Mouse (Mus musculus) intestine, postnatal 0 days (tissue): Measurements from ENCODE around the gene Med27. TPM values are rescaled to one million over a fixed set of nuclear protein-coding genes. Genes with fewer than 3 reads are reported as not detected.
A peak's percentile ranks its signal among the peaks of the same experiment; 100 is the strongest.

ENCODE experiments used
- ATAC-seq: fragments of 200-750 bp; cut with Nextera tagmentation; 2 replicates; pipeline ENCODE4 v1.8.0; 2017; ENCODE audit warnings: mild to moderate bottlenecking, moderate TSS enrichment, moderate library complexity
- H3K27ac ChIP-seq: fragments of 300-500 bp; sonication (generic); 2 replicates; pipeline ENCODE4 v1.5.1; 2014; ENCODE audit warnings: mild to moderate bottlenecking, low read depth, low read length, moderate library complexity
- H3K27me3 ChIP-seq: fragments of 300-500 bp; sonication (generic); replicated peaks from 2 replicates; pipeline ENCODE4 v1.6.1; 2014; ENCODE audit warnings: low read length, mixed read lengths; ENCODE audit not compliant: control insufficient read depth, insufficient read depth
- H3K36me3 ChIP-seq: fragments of 300-500 bp; sonication (generic); 2 replicates; pipeline ENCODE4 v1.6.1; 2014; ENCODE audit warnings: mild to moderate bottlenecking, moderate library complexity; ENCODE audit not compliant: control insufficient read depth, insufficient read depth
- H3K4me1 ChIP-seq: fragments of 300-500 bp; sonication (generic); replicated peaks from 2 replicates; pipeline ENCODE4 v1.6.1; 2014; ENCODE audit warnings: antibody characterized with exemption, low read length, mixed read lengths; ENCODE audit not compliant: control insufficient read depth, insufficient read depth
- H3K4me2 ChIP-seq: fragments of 300-500 bp; sonication (generic); replicated peaks from 2 replicates; pipeline ENCODE4 v1.6.1; 2014; ENCODE audit warnings: low read depth, mild to moderate bottlenecking, moderate library complexity
- H3K4me3 ChIP-seq: fragments of 300-500 bp; sonication (generic); 2 replicates; pipeline ENCODE4 v1.5.1; 2014; ENCODE audit warnings: low read depth, low read length
- H3K9ac ChIP-seq: fragments of 300-500 bp; sonication (generic); 2 replicates; pipeline ENCODE4 v1.6.1; 2014; ENCODE audit warnings: mild to moderate bottlenecking, low read depth, low read length
- H3K9me3 ChIP-seq: fragments of 300-500 bp; sonication (generic); 2 replicates; pipeline ENCODE4 v1.6.1; 2016; ENCODE audit warnings: mixed run types; ENCODE audit not compliant: control insufficient read depth
- CTCF ChIP-seq: sonication (generic); IDR thresholded peaks from 2 replicates; pipeline ENCODE4 v1.5.1; 2016; ENCODE audit warnings: low read depth, mild to moderate bottlenecking, control low read depth, antibody characterized with exemption, moderate library complexity
- WGBS: fragments of 180-500 bp; shearing (Covaris S2); extraction: QIAGEN DNeasy Blood & Tissue Kit; methylation state at CpG from one replicate; pipeline ENCODE4 v1.1.7; 2014; 5-methylcytosine and 5-hydroxymethylcytosine counted together
- polyA plus RNA-seq: library from polyadenylated mRNA; unstranded; fragments of >200 nt; fragmentation: Nextera tagmentation; extraction: Ambion mirVana; gene quantifications from 2 replicates; pipeline ENCODE4 v1.2.1, GENCODE M21; 2015

The Med27 gene
- polyA plus RNA-seq, 1 experiment from 2014 or later, result 24.8 TPM

DNA sequence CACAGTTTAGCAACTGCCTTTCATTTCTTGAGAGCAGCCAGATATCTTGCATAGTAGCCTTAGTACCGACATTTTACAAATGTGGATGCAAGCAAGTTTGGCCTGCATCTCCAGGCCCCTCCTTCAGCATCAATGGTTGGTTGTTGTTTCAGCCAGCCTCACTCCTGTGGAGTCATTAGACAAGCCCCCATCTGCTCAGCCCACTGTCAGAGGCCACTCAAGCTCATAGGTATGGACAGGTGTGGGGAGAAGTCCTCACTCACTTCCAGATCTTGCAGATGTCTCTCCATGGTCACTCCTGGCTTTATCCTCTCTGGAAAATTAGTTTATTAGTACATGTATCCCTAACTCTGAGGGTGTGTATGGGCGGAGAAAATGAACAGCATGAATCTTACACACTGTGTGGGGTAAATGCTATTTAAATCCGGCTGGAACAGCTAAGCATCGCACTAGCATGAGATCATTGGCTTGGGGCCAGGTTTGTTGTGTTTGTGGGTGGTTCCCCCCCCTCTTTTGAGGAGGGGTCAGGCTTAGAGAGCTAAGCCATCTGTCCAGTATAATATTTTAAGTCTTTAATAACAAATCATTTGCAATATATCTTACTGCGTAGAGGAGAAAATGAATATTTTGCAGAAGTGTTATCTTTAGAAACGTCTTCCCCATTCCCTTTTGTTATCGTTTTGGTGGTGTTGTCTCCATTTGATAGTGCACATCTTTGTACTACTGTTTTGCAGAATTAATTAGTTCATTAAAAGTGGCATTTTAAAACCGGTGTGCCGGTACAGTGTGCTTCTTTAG lies 118.4 kb downstream of the Med27 start:
- H3K9me3 ChIP-seq, result no peaks in the 10 kb centered on the region
- H3K9ac ChIP-seq, result no peak overlapping the region
- TF ChIP-seq CTCF, result no peak
- no peaks in the 10 kb centered on the region for H3K36me3 ChIP-seq
- no peak overlapping the region for H3K4me2 ChIP-seq
- H3K4me3 ChIP-seq, result no peak overlapping the region
- peaks cover 17% of the 10 kb centered on the region; the same call in 1 of the 2 replicates for H3K4me1 ChIP-seq
- no peaks in the 10 kb centered on the region for H3K27me3 ChIP-seq
- no peak for ATAC-seq
- WGBS, result 70% methylated on average over 9 of the region's 9 CpGs
- H3K27ac ChIP-seq, result no peak overlapping the region

DNA sequence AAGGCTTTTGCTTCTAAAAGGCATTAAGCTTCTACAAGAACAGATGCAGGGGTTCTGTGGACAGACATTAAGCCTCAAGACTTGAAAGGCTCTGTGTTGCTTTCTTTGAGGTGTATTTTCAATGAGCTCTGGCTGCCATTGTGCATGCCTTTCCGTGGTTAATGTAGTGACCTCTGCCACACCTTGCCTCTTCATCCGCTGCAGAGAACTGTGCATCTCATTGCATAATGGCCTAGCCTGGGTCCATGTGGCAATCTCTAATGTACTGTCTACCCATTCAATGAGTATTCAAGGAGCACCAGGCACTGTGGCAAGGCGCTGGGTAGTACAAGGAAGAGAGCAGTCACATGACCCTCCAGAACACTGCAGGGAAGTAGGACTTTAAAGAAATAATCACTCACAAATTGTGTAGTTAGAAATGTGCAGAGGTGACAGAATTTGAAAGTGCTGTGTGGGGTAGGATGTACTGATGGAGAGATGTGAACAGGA lies 119.1 kb downstream of the Med27 start:
- ATAC-seq, result 0 out of 2 replicates have a peak, but pooled peaks have one; percentile 10
- Histone ChIP-seq H3K27ac (no peak overlapping the region; the same call in 1 of the 2 replicates), H3K9ac (no peak overlapping the region), H3K27me3 (no peaks in the 10 kb centered on the region), H3K4me1 (peaks cover 17% of the 10 kb centered on the region; the same call in 1 of the 2 replicates), H3K4me3 (no peak overlapping the region), H3K36me3 (no peaks in the 10 kb centered on the region), H3K4me2 (no peak overlapping the region), H3K9me3 (no peaks in the 10 kb centered on the region)
- 61% methylated on average over 3 of the region's 3 CpGs for whole genome bisulfite sequencing
- TF ChIP-seq CTCF, result no peak

DNA sequence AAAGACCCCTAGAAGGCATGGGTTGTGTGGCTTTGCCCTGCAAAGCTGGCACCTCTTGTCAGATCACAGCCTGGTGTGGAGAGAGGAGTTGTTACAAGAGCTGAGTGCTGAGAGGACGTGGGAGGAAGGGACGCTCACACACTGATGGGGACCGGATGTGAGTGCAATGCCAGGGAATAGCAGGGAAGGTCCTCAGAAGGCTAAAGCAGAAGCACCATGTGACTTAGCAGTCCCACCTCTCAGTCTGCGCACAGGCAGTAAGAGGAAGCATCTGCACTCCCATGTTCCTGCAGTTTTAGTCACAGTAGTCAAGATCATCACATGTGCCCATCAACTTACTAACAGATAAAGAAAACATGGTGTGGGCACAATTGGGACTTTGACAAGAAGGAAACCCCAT lies 119.8 kb downstream of the Med27 start:
- Histone ChIP-seq H3K4me3 (no peak overlapping the region), H3K27me3 (no peaks in the 10 kb centered on the region), H3K9ac (no peak overlapping the region), H3K27ac (no peak overlapping the region), H3K9me3 (no peaks in the 10 kb centered on the region), H3K4me2 (no peak overlapping the region), H3K36me3 (no peaks in the 10 kb centered on the region), H3K4me1 (peaks cover 17% of the 10 kb centered on the region; the same call in 1 of the 2 replicates)
- WGBS, result 74% methylated on average over 4 of the region's 4 CpGs
- ATAC-seq, result no peak
- TF ChIP-seq CTCF, result no peak

GRCm38 (mm10) chr2:29468517-29468936 lies 121.9 kb downstream of the Med27 start:
- no peak for ATAC-seq
- Histone ChIP-seq H3K27me3 (no peaks in the 10 kb centered on the region), H3K36me3 (no peaks in the 10 kb centered on the region), H3K4me2 (no peak overlapping the region), H3K4me3 (no peak overlapping the region), H3K9ac (no peak overlapping the region), H3K9me3 (no peaks in the 10 kb centered on the region), H3K27ac (no peak overlapping the region), H3K4me1 (peaks cover 9% of the 10 kb centered on the region; the same call in 1 of the 2 replicates)
- 73% methylated on average over 15 of the region's 15 CpGs for WGBS
- no peak for TF ChIP-seq CTCF

DNA sequence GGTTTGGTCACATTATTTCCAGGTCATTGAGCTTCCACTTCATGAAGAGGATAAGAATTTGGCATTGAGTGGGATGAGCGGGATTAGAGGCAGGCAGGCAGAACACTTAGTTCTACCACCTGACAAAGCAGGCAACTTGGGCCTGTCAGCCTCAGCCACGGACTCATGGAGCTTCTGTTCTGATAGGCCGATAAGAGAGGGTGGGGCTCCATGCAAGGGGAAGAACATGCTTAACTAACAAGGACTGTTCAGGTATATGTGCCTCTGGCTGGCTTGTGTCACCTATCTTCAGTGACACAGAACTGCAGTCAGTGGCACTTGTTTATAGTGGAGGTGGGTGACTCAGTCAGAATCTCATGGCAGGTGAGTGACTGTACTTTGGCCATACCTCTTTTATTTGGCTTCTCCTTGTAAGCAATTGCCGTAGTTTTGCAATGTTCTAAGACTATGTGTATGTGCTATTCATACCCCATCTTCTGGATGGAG lies 126.4 kb downstream of the Med27 start:
- 63% methylated on average over 4 of the region's 4 CpGs for WGBS

DNA sequence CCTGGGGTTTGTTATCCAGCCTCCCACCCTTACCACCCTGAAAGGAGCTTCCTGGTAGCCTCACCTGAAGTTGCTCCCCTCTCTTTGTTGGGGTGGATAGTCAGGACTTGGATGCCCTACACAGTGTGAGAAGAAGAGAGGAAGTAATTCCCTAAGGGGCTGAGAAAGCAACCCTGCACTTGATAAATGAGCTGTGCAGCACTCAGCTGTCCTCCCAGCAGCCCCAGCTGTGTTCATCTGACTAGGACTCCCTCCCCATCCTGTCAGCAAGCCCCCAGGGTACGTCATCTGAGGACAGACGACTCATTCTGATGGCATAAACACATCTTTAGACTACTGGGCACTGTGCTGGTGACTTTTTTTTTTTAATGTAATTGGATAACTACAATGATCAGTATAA lies 127.3 kb downstream of the Med27 start:
- WGBS, result 59% methylated on average over 2 of the region's 2 CpGs
- H3K4me3 ChIP-seq, result no peak overlapping the region
- no peak for ATAC-seq
- no peak overlapping the region for H3K27ac ChIP-seq
- H3K4me1 ChIP-seq, result no peaks in the 10 kb centered on the region
- no peaks in the 10 kb centered on the region for H3K36me3 ChIP-seq
- H3K9ac ChIP-seq, result no peak overlapping the region
- H3K4me2 ChIP-seq, result no peak overlapping the region
- H3K27me3 ChIP-seq, result no peaks in the 10 kb centered on the region
- H3K9me3 ChIP-seq, result no peaks in the 10 kb centered on the region
- TF ChIP-seq CTCF, result no peak

More for the DNA sequence above, 126.4 kb downstream of the Med27 start:
- no peak overlapping the region for H3K4me2 ChIP-seq
- no peak overlapping the region for H3K27ac ChIP-seq
- TF ChIP-seq CTCF, result peak; percentile 52
- no peak overlapping the region for H3K9ac ChIP-seq
- H3K4me3 ChIP-seq, result no peak overlapping the region
- no peaks in the 10 kb centered on the region for H3K27me3 ChIP-seq
- H3K36me3 ChIP-seq, result no peaks in the 10 kb centered on the region
- H3K4me1 ChIP-seq, result no peaks in the 10 kb centered on the region
- ATAC-seq, result peak; percentile 81
- no peaks in the 10 kb centered on the region for H3K9me3 ChIP-seq
